Mouse (Mus musculus): ENCODE measurements around the gene Lrrc8a. TPM values are rescaled to one million over a fixed set of nuclear protein-coding genes. Genes with fewer than 3 reads are reported as not detected.

Gene Lrrc8a
- polyA plus RNA-seq, 1 experiment from 2014 or later, result 46.9 TPM

DNA sequence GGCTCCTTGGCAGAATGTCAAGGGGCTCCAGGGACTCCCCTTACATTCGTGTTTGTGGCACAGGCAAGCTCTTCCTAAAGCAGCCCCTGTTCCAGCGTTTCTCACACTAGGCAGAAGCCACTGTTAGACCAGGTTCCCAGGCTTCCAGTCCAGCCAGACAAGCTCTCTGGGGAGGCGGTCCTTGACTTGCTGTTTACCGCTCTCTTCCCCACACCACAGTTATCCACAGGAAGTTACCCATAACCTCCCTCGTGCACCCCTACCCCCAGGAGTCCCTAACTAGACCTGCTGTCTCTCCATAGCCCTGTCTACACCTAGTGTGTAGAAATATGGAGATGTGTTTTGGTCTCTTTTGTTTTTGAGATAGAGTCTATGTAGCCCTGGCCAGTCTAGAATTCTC lies 16.3 kb downstream of the Lrrc8a start:
- no peak overlapping the region for H3K27ac ChIP-seq (ENCODE audit: low read depth, low read length)
- H3K4me2 ChIP-seq, result no peak overlapping the region
- H3K27me3 ChIP-seq (ENCODE audit: control insufficient read depth, insufficient read depth, low read length), result no peaks in the 10 kb centered on the region
- WGBS (ENCODE audit: insufficient replicate concordance), result 67% methylated on average over 5 of the region's 5 CpGs
- peaks cover 28% of the 10 kb centered on the region for H3K36me3 ChIP-seq (ENCODE audit: control insufficient read depth, insufficient read depth, low read length)
- ATAC-seq (replicated peaks; ENCODE audit: insufficient number of reproducible peaks, low FRiP score, low TSS enrichment), result no peak
- no peak overlapping the region for H3K9ac ChIP-seq (ENCODE audit: low read depth, low read length)
- H3K4me3 ChIP-seq (ENCODE audit: low read depth, low read length), result no peak overlapping the region
- H3K4me1 ChIP-seq (ENCODE audit: control insufficient read depth, insufficient read depth, low read length), result peaks cover 22% of the 10 kb centered on the region
- no peaks in the 10 kb centered on the region for H3K9me3 ChIP-seq (replicated peaks; ENCODE audit: control insufficient read depth, low read length)

DNA sequence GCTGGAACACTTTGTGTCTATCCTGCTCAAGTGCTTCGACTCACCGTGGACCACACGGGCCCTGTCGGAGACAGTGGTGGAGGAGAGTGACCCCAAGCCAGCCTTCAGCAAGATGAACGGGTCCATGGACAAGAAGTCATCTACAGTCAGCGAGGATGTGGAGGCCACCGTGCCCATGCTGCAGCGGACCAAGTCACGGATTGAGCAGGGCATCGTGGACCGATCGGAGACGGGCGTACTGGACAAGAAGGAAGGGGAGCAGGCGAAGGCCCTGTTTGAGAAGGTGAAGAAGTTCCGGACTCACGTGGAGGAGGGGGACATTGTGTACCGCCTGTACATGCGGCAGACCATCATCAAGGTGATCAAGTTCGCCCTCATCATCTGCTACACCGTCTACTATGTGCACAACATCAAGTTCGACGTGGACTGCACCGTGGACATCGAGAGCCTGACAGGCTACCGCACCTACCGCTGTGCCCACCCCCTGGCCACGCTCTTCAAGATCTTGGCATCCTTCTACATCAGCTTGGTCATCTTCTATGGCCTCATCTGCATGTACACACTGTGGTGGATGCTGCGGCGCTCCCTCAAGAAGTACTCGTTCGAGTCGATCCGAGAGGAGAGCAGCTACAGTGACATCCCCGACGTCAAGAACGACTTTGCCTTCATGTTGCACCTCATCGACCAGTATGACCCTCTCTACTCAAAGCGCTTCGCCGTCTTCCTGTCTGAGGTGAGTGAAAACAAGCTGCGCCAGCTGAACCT lies 18.3 kb downstream of the Lrrc8a start:
- no peak overlapping the region for H3K4me2 ChIP-seq
- H3K27ac ChIP-seq (ENCODE audit: low read depth, low read length), result no peak overlapping the region
- peaks cover 33% of the 10 kb centered on the region for H3K4me1 ChIP-seq (ENCODE audit: control insufficient read depth, insufficient read depth, low read length)
- peaks cover 28% of the 10 kb centered on the region for H3K36me3 ChIP-seq (ENCODE audit: control insufficient read depth, insufficient read depth, low read length)
- WGBS (ENCODE audit: insufficient replicate concordance), result 96% methylated on average over 42 of the region's 42 CpGs
- no peak overlapping the region for H3K4me3 ChIP-seq (ENCODE audit: low read depth, low read length)
- no peak for ATAC-seq (replicated peaks; ENCODE audit: insufficient number of reproducible peaks, low FRiP score, low TSS enrichment)
- H3K9me3 ChIP-seq (replicated peaks; ENCODE audit: control insufficient read depth, low read length), result no peaks in the 10 kb centered on the region
- no peak overlapping the region for H3K9ac ChIP-seq (ENCODE audit: low read depth, low read length)
- H3K27me3 ChIP-seq (ENCODE audit: control insufficient read depth, insufficient read depth, low read length), result no peaks in the 10 kb centered on the region

DNA sequence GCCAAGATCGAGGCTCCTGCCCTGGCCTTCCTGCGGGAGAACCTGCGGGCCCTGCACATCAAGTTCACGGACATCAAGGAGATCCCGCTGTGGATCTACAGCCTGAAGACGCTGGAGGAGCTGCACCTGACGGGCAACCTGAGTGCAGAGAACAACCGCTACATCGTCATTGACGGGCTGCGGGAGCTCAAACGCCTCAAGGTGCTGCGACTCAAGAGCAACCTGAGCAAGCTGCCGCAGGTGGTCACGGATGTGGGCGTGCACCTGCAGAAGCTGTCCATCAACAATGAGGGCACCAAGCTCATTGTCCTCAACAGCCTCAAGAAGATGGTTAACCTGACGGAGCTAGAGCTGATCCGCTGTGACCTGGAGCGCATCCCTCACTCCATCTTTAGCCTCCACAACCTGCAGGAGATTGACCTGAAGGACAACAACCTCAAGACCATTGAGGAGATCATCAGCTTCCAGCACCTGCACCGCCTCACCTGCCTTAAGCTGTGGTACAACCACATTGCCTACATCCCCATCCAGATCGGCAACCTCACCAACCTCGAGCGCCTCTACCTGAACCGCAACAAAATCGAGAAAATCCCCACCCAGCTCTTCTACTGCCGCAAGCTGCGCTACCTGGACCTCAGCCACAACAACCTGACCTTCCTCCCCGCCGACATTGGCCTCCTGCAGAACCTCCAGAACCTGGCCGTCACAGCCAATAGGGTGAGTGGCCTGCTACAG lies 19.3 kb downstream of the Lrrc8a start:
- 95% methylated on average over 30 of the region's 30 CpGs for WGBS (ENCODE audit: insufficient replicate concordance)
- Histone ChIP-seq H3K4me3 (ENCODE audit: low read depth, low read length) (no peak overlapping the region), H3K36me3 (ENCODE audit: control insufficient read depth, insufficient read depth, low read length) (peaks cover 31% of the 10 kb centered on the region), H3K27me3 (ENCODE audit: control insufficient read depth, insufficient read depth, low read length) (no peaks in the 10 kb centered on the region), H3K4me1 (ENCODE audit: control insufficient read depth, insufficient read depth, low read length) (peaks cover 27% of the 10 kb centered on the region), H3K27ac (ENCODE audit: low read depth, low read length) (no peak overlapping the region), H3K9ac (ENCODE audit: low read depth, low read length) (no peak overlapping the region), H3K9me3 (replicated peaks; ENCODE audit: control insufficient read depth, low read length) (no peaks in the 10 kb centered on the region), H3K4me2 (no peak overlapping the region)
- ATAC-seq (replicated peaks; ENCODE audit: insufficient number of reproducible peaks, low FRiP score, low TSS enrichment), result no peak

DNA sequence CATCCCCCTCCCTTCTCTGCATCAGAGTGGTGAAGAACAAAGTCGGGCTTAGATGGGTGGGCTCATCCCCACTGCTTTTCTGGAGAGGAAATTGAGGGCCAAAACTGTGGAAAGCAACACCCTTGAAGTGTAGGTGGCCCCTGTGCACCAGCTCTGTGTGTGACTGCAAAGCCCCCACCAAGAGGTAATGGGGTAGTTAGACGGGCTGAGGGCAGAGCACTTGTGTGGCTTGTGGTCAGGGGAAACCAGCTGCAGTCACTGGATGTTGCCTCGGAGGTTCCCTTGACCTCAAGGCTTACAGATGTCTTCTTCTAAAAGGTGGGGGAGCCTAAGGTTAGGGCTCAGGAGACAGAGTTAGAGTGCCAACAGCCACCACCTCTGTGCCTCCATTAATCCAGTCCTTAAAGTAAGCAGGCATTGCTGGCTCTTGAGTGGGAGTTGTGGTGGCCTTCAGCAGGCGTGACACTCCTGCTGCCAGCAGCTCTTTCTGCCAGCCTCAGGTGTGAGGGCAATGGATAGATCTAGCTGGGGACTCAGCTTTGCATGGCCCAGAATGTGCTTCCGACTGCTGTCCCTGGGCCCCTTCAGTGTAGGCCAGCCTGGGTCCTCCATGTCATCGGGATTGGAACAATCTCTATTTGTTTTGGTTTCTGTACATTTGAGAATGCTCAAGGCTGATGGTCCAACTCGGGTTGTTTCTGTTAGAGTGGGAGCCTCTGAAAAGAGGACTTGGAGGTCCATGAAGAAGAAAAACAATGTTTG lies 20.4 kb downstream of the Lrrc8a start:
- H3K4me1 ChIP-seq (ENCODE audit: control insufficient read depth, insufficient read depth, low read length), result peaks cover 21% of the 10 kb centered on the region
- H3K9me3 ChIP-seq (replicated peaks; ENCODE audit: control insufficient read depth, low read length), result no peaks in the 10 kb centered on the region
- H3K27ac ChIP-seq (ENCODE audit: low read depth, low read length), result peak overlapping the region; percentile 82; the same call in 1 of the 2 replicates
- H3K36me3 ChIP-seq (ENCODE audit: control insufficient read depth, insufficient read depth, low read length), result peaks cover 38% of the 10 kb centered on the region
- no peak for ATAC-seq (replicated peaks; ENCODE audit: insufficient number of reproducible peaks, low FRiP score, low TSS enrichment)
- no peak overlapping the region for H3K4me2 ChIP-seq
- no peaks in the 10 kb centered on the region for H3K27me3 ChIP-seq (ENCODE audit: control insufficient read depth, insufficient read depth, low read length)
- H3K4me3 ChIP-seq (ENCODE audit: low read depth, low read length), result no peak overlapping the region
- 0 out of 2 replicates have a peak overlapping the region, but pooled peaks have one; percentile 44 for H3K9ac ChIP-seq (ENCODE audit: low read depth, low read length)
- 77% methylated on average over 7 of the region's 7 CpGs for WGBS (ENCODE audit: insufficient replicate concordance)

DNA sequence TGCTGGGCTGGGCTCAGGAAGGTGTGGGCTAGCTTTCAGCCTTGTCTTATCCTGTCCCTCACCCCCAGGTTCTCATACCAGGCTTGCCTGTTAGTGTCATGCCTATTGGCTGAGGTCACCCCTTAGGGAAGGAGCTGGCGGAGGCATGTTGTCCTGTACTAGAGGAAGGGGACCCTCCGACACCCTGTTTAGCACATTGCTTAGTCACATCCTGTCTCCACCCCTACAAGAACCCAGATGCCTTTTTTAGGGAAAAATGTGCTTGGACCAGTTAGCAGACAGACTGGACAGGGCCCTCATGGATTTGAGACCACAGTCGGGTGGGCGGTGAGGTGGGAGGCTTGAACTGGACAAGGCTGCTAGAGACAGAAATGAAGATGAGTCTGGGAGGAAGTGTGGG lies 21.1 kb downstream of the Lrrc8a start:
- Histone ChIP-seq H3K27ac (ENCODE audit: low read depth, low read length) (peak overlapping the region; percentile 82), H3K9me3 (replicated peaks; ENCODE audit: control insufficient read depth, low read length) (no peaks in the 10 kb centered on the region), H3K4me2 (no peak overlapping the region), H3K4me1 (ENCODE audit: control insufficient read depth, insufficient read depth, low read length) (peaks cover 21% of the 10 kb centered on the region), H3K36me3 (ENCODE audit: control insufficient read depth, insufficient read depth, low read length) (peaks cover 43% of the 10 kb centered on the region), H3K4me3 (ENCODE audit: low read depth, low read length) (no peak overlapping the region), H3K9ac (ENCODE audit: low read depth, low read length) (no peak overlapping the region), H3K27me3 (ENCODE audit: control insufficient read depth, insufficient read depth, low read length) (no peaks in the 10 kb centered on the region)
- no peak for ATAC-seq (replicated peaks; ENCODE audit: insufficient number of reproducible peaks, low FRiP score, low TSS enrichment)
- 52% methylated on average over 4 of the region's 4 CpGs for WGBS (ENCODE audit: insufficient replicate concordance)

DNA sequence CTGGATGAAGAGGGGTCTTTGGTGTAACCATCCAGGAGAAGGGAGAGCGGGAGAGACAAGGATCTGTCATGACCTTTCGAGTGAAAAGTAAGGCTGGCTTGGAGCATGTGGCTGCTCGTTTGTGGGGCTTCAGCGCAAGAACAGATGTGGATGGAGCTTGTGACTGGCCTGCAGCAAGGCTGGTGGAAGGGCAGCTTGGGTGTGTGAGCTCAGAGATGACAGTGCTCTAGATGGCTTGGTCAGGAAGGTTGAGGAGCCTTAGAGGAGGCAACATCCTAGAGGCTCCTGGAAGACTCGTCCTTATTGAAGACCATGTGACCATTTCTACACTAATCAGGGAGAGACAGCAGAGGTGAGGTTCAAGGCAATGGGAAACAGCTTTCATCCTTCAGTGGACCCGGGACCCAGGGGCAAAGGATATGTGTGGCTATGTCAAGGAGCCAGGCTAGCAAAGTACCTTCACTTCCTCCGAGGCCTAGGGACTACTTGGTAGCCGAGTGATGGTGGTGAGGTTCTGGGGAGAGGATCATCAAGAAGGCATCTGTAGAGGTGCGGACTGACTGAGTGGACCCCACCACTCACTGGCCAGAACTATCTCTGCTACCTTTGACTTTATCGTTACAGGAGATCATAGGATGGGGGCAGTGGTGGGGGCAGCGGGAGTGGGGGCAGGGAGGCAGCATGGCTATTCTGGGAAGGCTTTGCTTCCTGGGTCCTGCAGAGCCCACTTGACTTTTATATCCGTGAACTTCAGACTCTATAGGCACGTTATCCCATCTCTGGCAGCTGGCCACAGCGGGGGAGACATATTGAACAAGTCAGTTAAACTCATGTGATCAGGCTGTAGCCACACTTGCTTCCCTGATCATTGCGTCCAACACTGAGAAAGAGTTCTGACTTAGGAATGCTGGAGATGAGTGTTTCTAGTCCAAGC lies 21.9 kb downstream of the Lrrc8a start:
- Histone ChIP-seq H3K4me1 (ENCODE audit: control insufficient read depth, insufficient read depth, low read length) (peaks cover 28% of the 10 kb centered on the region), H3K4me2 (no peak overlapping the region), H3K4me3 (ENCODE audit: low read depth, low read length) (no peak overlapping the region), H3K9ac (ENCODE audit: low read depth, low read length) (no peak overlapping the region), H3K36me3 (ENCODE audit: control insufficient read depth, insufficient read depth, low read length) (peaks cover 43% of the 10 kb centered on the region), H3K27me3 (ENCODE audit: control insufficient read depth, insufficient read depth, low read length) (no peaks in the 10 kb centered on the region), H3K27ac (ENCODE audit: low read depth, low read length) (peak overlapping the region; percentile 82), H3K9me3 (replicated peaks; ENCODE audit: control insufficient read depth, low read length) (no peaks in the 10 kb centered on the region)
- ATAC-seq (replicated peaks; ENCODE audit: insufficient number of reproducible peaks, low FRiP score, low TSS enrichment), result no peak
- 80% methylated on average over 15 of the region's 15 CpGs for WGBS (ENCODE audit: insufficient replicate concordance)

- H3K27me3 ChIP-seq (ENCODE audit: control insufficient read depth, insufficient read depth, low read length), result no peaks in the 10 kb centered on the region
- no peak overlapping the region for H3K27ac ChIP-seq (ENCODE audit: low read depth, low read length)
- 85% methylated on average over 4 of the region's 4 CpGs for WGBS (ENCODE audit: insufficient replicate concordance)
- H3K9me3 ChIP-seq (replicated peaks; ENCODE audit: control insufficient read depth, low read length), result no peaks in the 10 kb centered on the region
- peaks cover 46% of the 10 kb centered on the region for H3K4me1 ChIP-seq (ENCODE audit: control insufficient read depth, insufficient read depth, low read length)
- no peak overlapping the region for H3K9ac ChIP-seq (ENCODE audit: low read depth, low read length)
- no peak overlapping the region for H3K4me3 ChIP-seq (ENCODE audit: low read depth, low read length)
- no peak for ATAC-seq (replicated peaks; ENCODE audit: insufficient number of reproducible peaks, low FRiP score, low TSS enrichment)
- H3K36me3 ChIP-seq (ENCODE audit: control insufficient read depth, insufficient read depth, low read length), result peaks cover 32% of the 10 kb centered on the region
- H3K4me2 ChIP-seq, result no peak overlapping the region
Measured at GRCm38 (mm10) chr2:30261064-30261736, 23.7 kb downstream of the Lrrc8a start.
